Mouse (Mus musculus) testis, postnatal 10 days (tissue): ENCODE data around the gene Htra2.

Experiments used
- DNase-seq: peaks from one replicate; pipeline ENCODE4 v3.0.0; 2021; ENCODE audit warnings: low spot score

Htra2 gene

DNA sequence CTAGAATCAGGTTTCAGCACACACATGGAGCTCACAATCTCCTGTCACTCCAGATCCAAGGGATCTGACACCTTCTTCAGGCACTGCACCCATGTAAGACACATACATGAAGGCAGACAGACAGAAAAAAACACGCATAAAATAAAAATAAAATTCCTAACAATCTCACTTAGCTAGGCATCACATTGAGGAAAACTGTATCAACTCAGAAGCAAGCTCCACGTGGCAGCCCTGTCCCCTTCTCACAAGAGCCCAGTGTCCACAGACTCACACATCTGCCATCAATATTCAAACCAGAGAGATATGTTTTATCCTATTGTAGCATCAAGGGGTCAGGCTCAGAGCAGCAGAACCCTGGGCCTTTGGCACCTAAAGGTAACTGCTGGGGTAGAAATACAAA lies 50.8 kb downstream of the Htra2 start:
- no peak for DNase-seq

DNA sequence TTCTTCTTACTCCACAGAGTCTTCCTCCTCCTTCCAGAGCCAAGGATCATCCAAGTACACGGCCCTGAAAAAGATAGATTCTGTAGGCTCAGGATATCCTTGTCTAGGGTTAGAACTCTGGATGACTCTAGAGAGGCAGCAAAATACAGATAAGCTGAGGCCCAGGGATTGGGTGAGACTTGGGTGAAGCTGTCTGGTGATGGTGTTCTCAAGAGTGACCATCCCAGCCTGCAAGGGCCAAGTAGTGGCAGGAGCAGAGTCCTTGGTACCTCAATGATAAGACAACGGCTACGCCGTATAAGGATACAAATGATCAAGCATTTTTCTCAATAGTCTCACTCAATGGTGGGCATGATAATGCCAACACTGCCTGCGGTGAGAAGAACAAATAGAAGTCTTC lies 51.2 kb downstream of the Htra2 start:
- no peak for DNase-seq

DNA sequence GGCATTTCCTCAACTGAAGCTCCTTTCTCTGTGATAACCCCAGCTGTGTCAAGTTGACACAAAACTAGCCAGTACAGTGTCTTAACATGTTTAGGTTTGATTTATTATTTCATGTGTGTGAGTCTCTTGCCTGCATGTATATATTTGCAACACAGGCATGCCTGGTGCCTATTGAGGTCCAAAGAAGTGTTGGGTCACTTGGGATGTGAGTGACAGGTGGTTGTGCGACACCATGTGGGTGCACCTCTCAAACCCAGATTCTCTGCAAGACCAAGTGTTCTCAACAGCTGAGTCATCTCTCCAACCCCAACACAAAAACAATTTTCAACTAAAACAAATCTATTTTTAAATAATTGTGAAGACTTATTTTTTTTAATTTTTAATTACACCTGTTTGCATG lies 52.0 kb downstream of the Htra2 start:
- DNase-seq: no peak
